Mouse (Mus musculus) right cerebral cortex, postnatal 36 days (tissue): ENCODE results near the gene 8030474K03Rik.
"Not testable (repeated sequence)": the region's sequence is repeated elsewhere in the genome, so short reads cannot be mapped to it uniquely, and the experiment has no call there.

Experiments used
- DNase-seq, 2 experiments: peaks; one replicate each; pipeline ENCODE4 v3.0.0; 2022; ENCODE audit warnings: low spot score in 2 of 2, mixed read lengths in 1 of 2

8030474K03Rik gene

GRCm38 (mm10) chrX:101794342-101794741 is at the start of gene 8030474K03Rik, which contains the start of gene Gm4779:
8030474K03Rik (plus strand) TSS chrX:101794656.
Gm4779 (minus strand) TSS chrX:101794423.
- DNase-seq: no peak

- no peak for DNase-seq
These were observed 44.3 kb upstream of the 8030474K03Rik start for GRCm38 (mm10) chrX:101750144-101750543.

- peak in 1 of 2 experiments; percentile 10 for DNase-seq
These were observed 40.0 kb upstream of the 8030474K03Rik start for GRCm38 (mm10) chrX:101754478-101754877.

- no peak for DNase-seq
These were observed 29.8 kb upstream of the 8030474K03Rik start for GRCm38 (mm10) chrX:101764621-101765020.

GRCm38 (mm10) chrX:101765111-101765510 is 29.3 kb upstream of the 8030474K03Rik start:
- DNase-seq: peak; percentile 18 to 39

GRCm38 (mm10) chrX:101767280-101767679 is 27.2 kb upstream of the 8030474K03Rik start:
- no peak for DNase-seq

GRCm38 (mm10) chrX:101769478-101769877 is 25.0 kb upstream of the 8030474K03Rik start:
- no peak for DNase-seq

- DNase-seq: no peak
These were observed 24.1 kb upstream of the 8030474K03Rik start for GRCm38 (mm10) chrX:101770307-101770706.

GRCm38 (mm10) chrX:101772035-101772434 is 22.4 kb upstream of the 8030474K03Rik start:
- DNase-seq: peak; percentile 3 to 14

- DNase-seq: peak; percentile 6 to 37
These were observed 2.9 kb upstream of the 8030474K03Rik start for GRCm38 (mm10) chrX:101791551-101791950.

- DNase-seq: no peak
These were observed 11.1 kb downstream of the 8030474K03Rik start for GRCm38 (mm10) chrX:101805512-101805911.

- no peak for DNase-seq
These were observed 17.3 kb downstream of the 8030474K03Rik start for GRCm38 (mm10) chrX:101811750-101812149.

GRCm38 (mm10) chrX:101819163-101819562 is 24.7 kb downstream of the 8030474K03Rik start:
- DNase-seq: no peak

GRCm38 (mm10) chrX:101819980-101820379 is 25.5 kb downstream of the 8030474K03Rik start:
- DNase-seq: not testable (repeated sequence)

- no peak for DNase-seq
These were observed 52.8 kb downstream of the 8030474K03Rik start for GRCm38 (mm10) chrX:101847191-101847795.
